Mouse (Mus musculus): Measurements from ENCODE around the gene Zcchc10. TPM values are rescaled to one million over a fixed set of nuclear protein-coding genes. Genes with fewer than 3 reads are reported as not detected.
"Not testable (repeated sequence)": the region's sequence is repeated elsewhere in the genome, so short reads cannot be mapped to it uniquely, and the experiment has no call there.

Gene Zcchc10
- total RNA-seq (2021) (1 to 10 TPM; 5.9 to 7.9 TPM), polyA plus RNA-seq (2012; rRNA removed) (3.8 and 4.1 TPM in 2 replicates)
- long read RNA-seq, partial matches to known transcripts, result 0 of 5 reads
- long read RNA-seq, other reads (novel, unspliced or antisense), result 1 of 5 reads

GRCm38 (mm10) chr11:53324512-53324968 is at the start of gene Zcchc10:
TSS of gene Zcchc10 (plus strand) at chr11:53324679.
- peak; percentile 81 for TF ChIP-seq POLR2A (IDR thresholded peaks at IDR 0.05; ENCODE audit: insufficient read depth, low read depth, low read length)
- TF ChIP-seq CTCF (IDR thresholded peaks at IDR 0.05), result peak; percentile 26; the same call in 1 of the 2 replicates
- TF ChIP-seq EP300 (IDR thresholded peaks at IDR 0.05; ENCODE audit: insufficient read depth, low read depth, low read length), result no peak
- Histone ChIP-seq H3K27ac (peak within 1 kb of the TSS; percentile 66), H3K27me3 (ENCODE audit: control insufficient read depth, insufficient read depth, low read length) (no peaks in the 10 kb centered on the region), H3K9ac (ENCODE audit: low read depth, low read length) (peak within 1 kb of the TSS; percentile 81), H3K4me3 (peak within 1 kb of the TSS; percentile 99), H3K36me3 (ENCODE audit: control insufficient read depth, insufficient read depth, low read length) (no peaks in the 10 kb centered on the region), H3K79me2 (replicated peaks; ENCODE audit: control insufficient read depth, insufficient read depth, low read length) (no peaks in the 10 kb centered on the region), H3K4me1 (ENCODE audit: control insufficient read depth, insufficient read depth, low read length) (no peaks in the 10 kb centered on the region)
- peak; percentile 91 for DNase-seq
- WGBS, result under 1% methylated on average over 21 of the region's 21 CpGs
- intact Hi-C loops (cut with DNase I), result loop anchor here (1.0 kb wide), 2 partner anchors 24 to 26 kb away; partner anchors contain the start of genes Aff4 and Hspa4

- Histone ChIP-seq H3K27ac (no peak overlapping the region), H3K9ac (ENCODE audit: low read depth, low read length) (no peak overlapping the region), H3K4me3 (no peak overlapping the region), H3K4me1 (ENCODE audit: control insufficient read depth, insufficient read depth, low read length) (peaks cover 2% of the 10 kb centered on the region), H3K27me3 (ENCODE audit: control insufficient read depth, insufficient read depth, low read length) (no peaks in the 10 kb centered on the region), H3K36me3 (ENCODE audit: control insufficient read depth, insufficient read depth, low read length) (peaks cover 40% of the 10 kb centered on the region), H3K79me2 (replicated peaks; ENCODE audit: control insufficient read depth, insufficient read depth, low read length) (no peaks in the 10 kb centered on the region)
- no peak for TF ChIP-seq EP300 (IDR thresholded peaks at IDR 0.05; ENCODE audit: insufficient read depth, low read depth, low read length)
- 78% methylated on average over 3 of the region's 3 CpGs for WGBS
- intact Hi-C loops (cut with DNase I), result no loop called here
- no peak for DNase-seq
These were observed 49.1 kb upstream of the Zcchc10 start for GRCm38 (mm10) chr11:53275358-53275757.

GRCm38 (mm10) chr11:53278411-53278810 is 46.1 kb upstream of the Zcchc10 start:
- no peak overlapping the region for H3K27ac ChIP-seq
- peaks cover 2% of the 10 kb centered on the region for H3K4me1 ChIP-seq (ENCODE audit: control insufficient read depth, insufficient read depth, low read length)
- no peaks in the 10 kb centered on the region for H3K27me3 ChIP-seq (ENCODE audit: control insufficient read depth, insufficient read depth, low read length)
- WGBS, result 54% methylated on average over 4 of the region's 4 CpGs
- no peak overlapping the region for H3K4me3 ChIP-seq
- TF ChIP-seq CTCF (IDR thresholded peaks at IDR 0.05) (no peak), EP300 (IDR thresholded peaks at IDR 0.05; ENCODE audit: insufficient read depth, low read depth, low read length) (no peak), POLR2A (IDR thresholded peaks at IDR 0.05; ENCODE audit: insufficient read depth, low read depth, low read length) (no peak)
- H3K9ac ChIP-seq (ENCODE audit: low read depth, low read length), result no peak overlapping the region
- intact Hi-C loops (cut with DNase I), result no loop called here
- 0 out of 2 replicates have a peak, but pooled peaks cover 2% of the 10 kb centered on the region for H3K79me2 ChIP-seq (replicated peaks; ENCODE audit: control insufficient read depth, insufficient read depth, low read length)
- no peak for DNase-seq
- H3K36me3 ChIP-seq (ENCODE audit: control insufficient read depth, insufficient read depth, low read length), result peaks cover 43% of the 10 kb centered on the region

GRCm38 (mm10) chr11:53285885-53286284 is 38.6 kb upstream of the Zcchc10 start:
- no peak for TF ChIP-seq EP300 (IDR thresholded peaks at IDR 0.05; ENCODE audit: insufficient read depth, low read depth, low read length)
- TF ChIP-seq CTCF (IDR thresholded peaks at IDR 0.05), result no peak
- no peak for TF ChIP-seq POLR2A (IDR thresholded peaks at IDR 0.05; ENCODE audit: insufficient read depth, low read depth, low read length)
- Histone ChIP-seq H3K27me3 (ENCODE audit: control insufficient read depth, insufficient read depth, low read length) (no peaks in the 10 kb centered on the region), H3K9ac (ENCODE audit: low read depth, low read length) (no peak overlapping the region), H3K79me2 (replicated peaks; ENCODE audit: control insufficient read depth, insufficient read depth, low read length) (peaks cover 3% of the 10 kb centered on the region), H3K4me3 (no peak overlapping the region), H3K4me1 (ENCODE audit: control insufficient read depth, insufficient read depth, low read length) (no peaks in the 10 kb centered on the region; the same call in 1 of the 2 replicates), H3K27ac (no peak overlapping the region), H3K36me3 (ENCODE audit: control insufficient read depth, insufficient read depth, low read length) (peaks cover 21% of the 10 kb centered on the region)
- no peak for DNase-seq
- intact Hi-C loops (cut with DNase I), result no loop called here
- 43% methylated on average over 6 of the region's 6 CpGs for WGBS

- H3K79me2 ChIP-seq (replicated peaks; ENCODE audit: control insufficient read depth, insufficient read depth, low read length); H3K9ac ChIP-seq (ENCODE audit: low read depth, low read length); H3K4me3 ChIP-seq; DNase-seq; intact Hi-C loops (cut with DNase I); H3K27me3 ChIP-seq (ENCODE audit: control insufficient read depth, insufficient read depth, low read length); H3K4me1 ChIP-seq (ENCODE audit: control insufficient read depth, insufficient read depth, low read length); H3K27ac ChIP-seq: not testable (repeated sequence)
- H3K36me3 ChIP-seq (ENCODE audit: control insufficient read depth, insufficient read depth, low read length), result peaks cover 23% of the 10 kb centered on the region
- 75% methylated on average over 2 of the region's 2 CpGs for WGBS
These were observed 34.3 kb upstream of the Zcchc10 start for GRCm38 (mm10) chr11:53290187-53290586.

GRCm38 (mm10) chr11:53290871-53291270 is 33.6 kb upstream of the Zcchc10 start:
- no peak for TF ChIP-seq POLR2A (IDR thresholded peaks at IDR 0.05; ENCODE audit: insufficient read depth, low read depth, low read length)
- TF ChIP-seq EP300 (IDR thresholded peaks at IDR 0.05; ENCODE audit: insufficient read depth, low read depth, low read length), result no peak
- no peak for TF ChIP-seq CTCF (IDR thresholded peaks at IDR 0.05)
- no peak overlapping the region for H3K4me3 ChIP-seq
- H3K27me3 ChIP-seq (ENCODE audit: control insufficient read depth, insufficient read depth, low read length), result no peaks in the 10 kb centered on the region
- intact Hi-C loops (cut with DNase I), result no loop called here
- no peak overlapping the region for H3K9ac ChIP-seq (ENCODE audit: low read depth, low read length)
- peaks cover 23% of the 10 kb centered on the region for H3K36me3 ChIP-seq (ENCODE audit: control insufficient read depth, insufficient read depth, low read length)
- H3K4me1 ChIP-seq (ENCODE audit: control insufficient read depth, insufficient read depth, low read length), result no peaks in the 10 kb centered on the region
- WGBS, result 95% methylated on average over 11 of the region's 11 CpGs
- DNase-seq, result no peak
- H3K27ac ChIP-seq, result no peak overlapping the region
- peaks cover 2% of the 10 kb centered on the region for H3K79me2 ChIP-seq (replicated peaks; ENCODE audit: control insufficient read depth, insufficient read depth, low read length)
